Mouse (Mus musculus) thymus, adult 2 months (tissue): ENCODE measurements around the gene Cd2ap.

Source experiments
- CTCF ChIP-seq: fragments of 200-500 bp; IDR thresholded peaks from 2 replicates; pipeline ENCODE4 v1.5.1; 2012; ENCODE audit warnings: mild to moderate bottlenecking, control low read depth, low read length, moderate library complexity, borderline replicate concordance; ENCODE audit not compliant: control insufficient read depth, poor library complexity, insufficient read depth; ENCODE audit errors: extremely low read depth
- POLR2A ChIP-seq: fragments of 200-500 bp; IDR thresholded peaks from 2 replicates; pipeline ENCODE4 v1.6.1; 2012; ENCODE audit warnings: mild to moderate bottlenecking, low read length, control low read depth, moderate library complexity; ENCODE audit not compliant: control insufficient read depth, poor library complexity, insufficient read depth; ENCODE audit errors: extremely low read depth

GRCm38 (mm10) chr17:42914726-42915125 lies 38.3 kb upstream of the Cd2ap start:
- no peak for TF ChIP-seq CTCF
- no peak for TF ChIP-seq POLR2A
